Mouse (Mus musculus): ENCODE results near the gene Svop. TPM values are rescaled to one million over a fixed set of nuclear protein-coding genes. Genes with fewer than 3 reads are reported as not detected.

The Svop gene
- total and polyA plus RNA-seq, 3 experiments = 0.31 to 0.51 (median 0.38) TPM

- Histone ChIP-seq H3K27ac (ENCODE audit: insufficient read depth, low read depth) (no peak overlapping the region), H3K79me2 (replicated peaks; ENCODE audit: control insufficient read depth, extremely low read depth, insufficient read depth, poor library complexity, severe bottlenecking) (no peaks in the 10 kb centered on the region), H3K4me1 (ENCODE audit: control insufficient read depth in 1 of 2, insufficient read depth in 2 of 2) (no peaks in the 10 kb centered on the region), H3K36me3 (replicated peaks in 1 of 2; ENCODE audit: control insufficient read depth in 1 of 2, insufficient read depth in 1 of 2, low read length in 1 of 2) (no peaks in the 10 kb centered on the region), H3K4me2 (ENCODE audit: insufficient read depth, low read depth, poor library complexity, severe bottlenecking) (no peak overlapping the region), H3K9ac (ENCODE audit: insufficient read depth, low read depth) (no peak overlapping the region), H3K4me3 (replicated peaks in 1 of 3; ENCODE audit: low read depth in 2 of 3, low read length in 2 of 3, poor library complexity in 1 of 3) (no peak overlapping the region), H3K9me3 (replicated peaks; ENCODE audit: low read length) (peaks cover 16% of the 10 kb centered on the region), H3K27me3 (replicated peaks) (peaks cover 3% of the 10 kb centered on the region)
- no peak for DNase-seq (ENCODE audit: extremely low read depth)
- TF ChIP-seq CHD1 (IDR thresholded peaks at IDR 0.05; ENCODE audit: low read depth, low read length) (no peak), E2F4 (IDR thresholded peaks at IDR 0.05; ENCODE audit: insufficient replicate concordance, low read depth, low read length) (no peak)
- in situ Hi-C loops (cut with MboI; ENCODE audit: low pct_ligation_motif_present, low pct_unique_long_range_greater_than_20kb, low sequenced_read_pairs) (no loop called here), dilution Hi-C loops (cut with MboI; ENCODE audit: extremely low pct_ligation_motif_present, extremely low pct_unique_long_range_greater_than_20kb, low sequenced_read_pairs) (no loop called here)
Measured at GRCm38 (mm10) chr5:114034393-114034792, 57.0 kb downstream of the Svop start.

GRCm38 (mm10) chr5:114032161-114032763 is 59.1 kb downstream of the Svop start:
- H3K27ac ChIP-seq (ENCODE audit: insufficient read depth, low read depth) = no peak overlapping the region
- H3K9ac ChIP-seq (ENCODE audit: insufficient read depth, low read depth) = no peak overlapping the region
- no peak overlapping the region for H3K4me2 ChIP-seq (ENCODE audit: insufficient read depth, low read depth, poor library complexity, severe bottlenecking)
- in situ Hi-C loops (cut with MboI; ENCODE audit: low pct_ligation_motif_present, low pct_unique_long_range_greater_than_20kb, low sequenced_read_pairs) = no loop called here
- DNase-seq (ENCODE audit: extremely low read depth) = no peak
- no peaks in the 10 kb centered on the region for H3K36me3 ChIP-seq (replicated peaks in 1 of 2; ENCODE audit: control insufficient read depth in 1 of 2, insufficient read depth in 1 of 2, low read length in 1 of 2)
- dilution Hi-C loops (cut with MboI; ENCODE audit: extremely low pct_ligation_motif_present, extremely low pct_unique_long_range_greater_than_20kb, low sequenced_read_pairs) = no loop called here
- H3K4me3 ChIP-seq (replicated peaks in 1 of 3; ENCODE audit: low read depth in 2 of 3, low read length in 2 of 3, poor library complexity in 1 of 3) = no peak overlapping the region
- TF ChIP-seq TBP (conservative IDR thresholded peaks at IDR 0.05; ENCODE audit: low read depth, low read length) (no peak), RAD21 (IDR thresholded peaks at IDR 0.05; ENCODE audit: low read depth, low read length) (no peak), BHLHE40 (IDR thresholded peaks at IDR 0.05; ENCODE audit: low read depth, low read length) (no peak)
- peaks cover 3% of the 10 kb centered on the region for H3K27me3 ChIP-seq (replicated peaks)
- H3K4me1 ChIP-seq (ENCODE audit: control insufficient read depth in 1 of 2, insufficient read depth in 2 of 2) = no peaks in the 10 kb centered on the region
- peaks cover 16% of the 10 kb centered on the region for H3K9me3 ChIP-seq (replicated peaks; ENCODE audit: low read length)
- no peaks in the 10 kb centered on the region for H3K79me2 ChIP-seq (replicated peaks; ENCODE audit: control insufficient read depth, extremely low read depth, insufficient read depth, poor library complexity, severe bottlenecking)

- Histone ChIP-seq H3K9me3 (replicated peaks; ENCODE audit: low read length) (peaks cover 16% of the 10 kb centered on the region), H3K36me3 (replicated peaks in 1 of 2; ENCODE audit: control insufficient read depth in 1 of 2, insufficient read depth in 1 of 2, low read length in 1 of 2) (no peaks in the 10 kb centered on the region), H3K4me2 (ENCODE audit: insufficient read depth, low read depth, poor library complexity, severe bottlenecking) (no peak overlapping the region), H3K27ac (ENCODE audit: insufficient read depth, low read depth) (no peak overlapping the region), H3K4me3 (replicated peaks in 1 of 3; ENCODE audit: low read depth in 2 of 3, low read length in 2 of 3, poor library complexity in 1 of 3) (no peak overlapping the region), H3K79me2 (replicated peaks; ENCODE audit: control insufficient read depth, extremely low read depth, insufficient read depth, poor library complexity, severe bottlenecking) (no peaks in the 10 kb centered on the region), H3K9ac (ENCODE audit: insufficient read depth, low read depth) (no peak overlapping the region), H3K27me3 (replicated peaks) (no peaks in the 10 kb centered on the region), H3K4me1 (ENCODE audit: control insufficient read depth in 1 of 2, insufficient read depth in 2 of 2) (no peaks in the 10 kb centered on the region)
- in situ Hi-C loops (cut with MboI; ENCODE audit: low pct_ligation_motif_present, low pct_unique_long_range_greater_than_20kb, low sequenced_read_pairs) = no loop called here
- dilution Hi-C loops (cut with MboI; ENCODE audit: extremely low pct_ligation_motif_present, extremely low pct_unique_long_range_greater_than_20kb, low sequenced_read_pairs) = no loop called here
- no peak for DNase-seq (ENCODE audit: extremely low read depth)
- TF ChIP-seq SMC3 (IDR thresholded peaks at IDR 0.05; ENCODE audit: low read depth, low read length) = no peak
- no peak for TF ChIP-seq USF2 (conservative IDR thresholded peaks at IDR 0.05; ENCODE audit: low read depth, low read length)
- no peak for TF ChIP-seq ELF1 (IDR thresholded peaks at IDR 0.05; ENCODE audit: low read depth, low read length)
- no peak for TF ChIP-seq JUND (conservative IDR thresholded peaks at IDR 0.05; ENCODE audit: low read depth, low read length)
- no peak for TF ChIP-seq SIN3A (IDR thresholded peaks at IDR 0.05; ENCODE audit: low read length)
Measured at GRCm38 (mm10) chr5:114030652-114031051, 60.7 kb downstream of the Svop start.
